Mouse (Mus musculus): Measurements from ENCODE around the gene Mmadhc.
A peak's percentile ranks its signal among the peaks of the same experiment; 100 is the strongest.

Mmadhc gene

DNA sequence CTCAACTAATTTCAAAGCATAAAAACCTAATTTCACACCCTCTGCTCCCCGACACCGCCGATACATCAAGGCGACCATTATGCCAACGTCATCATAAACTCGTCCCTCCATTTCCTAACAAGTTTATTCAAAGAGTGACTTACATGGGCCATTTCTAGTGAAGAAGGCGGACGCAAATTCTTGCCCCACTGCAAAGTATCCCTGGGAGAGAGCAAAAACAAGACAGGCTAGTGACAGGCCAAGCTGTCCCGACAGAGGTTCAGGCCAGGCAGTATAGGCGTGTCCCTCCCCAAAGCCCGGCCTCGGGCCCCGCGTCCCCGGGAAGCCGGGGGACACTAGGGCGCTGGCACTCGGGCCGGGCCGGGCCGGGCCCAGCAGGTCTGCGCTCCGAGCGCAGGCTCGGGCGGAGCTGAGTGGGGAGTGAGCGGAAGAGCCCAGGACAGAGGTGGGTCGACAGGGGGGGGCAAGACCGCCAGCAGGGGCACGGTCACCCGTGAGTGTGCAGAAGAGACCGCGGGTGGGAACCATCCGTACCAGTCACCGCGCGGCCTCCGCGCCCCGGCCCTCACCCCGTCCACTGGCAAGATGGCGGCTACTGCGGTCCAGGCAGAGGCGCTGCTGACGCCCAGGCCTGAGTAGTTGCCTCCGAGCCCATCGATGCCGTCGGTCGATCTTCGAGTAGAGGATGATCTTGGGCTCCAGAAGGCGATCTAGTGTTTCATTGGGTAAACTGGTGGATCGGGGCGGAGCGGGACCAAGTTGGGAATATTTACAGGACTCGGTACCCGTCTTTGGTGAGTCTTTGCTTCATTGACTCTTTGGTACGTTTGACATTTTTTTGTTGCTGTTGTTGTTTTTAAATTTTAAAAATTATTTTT lies at the start of gene Mmadhc:
TSS of gene Mmadhc (minus strand) at position 693 of the 878 bp plus-strand sequence.
- peak; percentile 95 for DNase-seq (ENCODE audit: low spot score)

- no peak for DNase-seq (ENCODE audit: low spot score)
These were observed 47.0 kb upstream of the Mmadhc start for GRCm38 (mm10) chr2:50343598-50343997.

GRCm38 (mm10) chr2:50339061-50339460 lies 42.5 kb upstream of the Mmadhc start:
- no peak for DNase-seq (ENCODE audit: low spot score)

GRCm38 (mm10) chr2:50337596-50337995 lies 41.0 kb upstream of the Mmadhc start:
- DNase-seq (ENCODE audit: low spot score): no peak

- DNase-seq (ENCODE audit: low spot score): no peak
These were observed 35.2 kb upstream of the Mmadhc start for GRCm38 (mm10) chr2:50331716-50332270.

- no peak for DNase-seq (ENCODE audit: low spot score)
These were observed 31.6 kb upstream of the Mmadhc start for GRCm38 (mm10) chr2:50328181-50328580.

DNA sequence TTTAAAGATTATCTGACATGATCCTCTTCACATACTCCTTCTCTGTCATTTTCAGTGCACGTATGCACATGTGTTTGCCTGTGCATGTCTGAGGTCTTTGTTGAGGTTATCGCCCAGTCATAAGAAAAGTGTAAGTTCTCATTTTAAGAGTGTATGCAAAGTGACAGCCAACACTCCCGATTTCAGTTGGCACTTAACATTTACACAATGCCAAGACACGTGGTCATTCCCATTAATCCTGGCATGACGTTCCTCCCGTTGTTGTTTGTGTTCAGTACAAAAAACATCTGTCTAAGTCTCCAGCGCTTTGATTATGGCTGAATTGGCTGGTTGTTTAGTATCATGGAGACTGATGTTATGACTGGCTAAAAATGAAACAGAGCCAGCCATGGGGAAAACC lies 28.2 kb upstream of the Mmadhc start:
- peak; percentile 8 for DNase-seq (ENCODE audit: low spot score)

- DNase-seq (ENCODE audit: low spot score): peak; percentile 44
These were observed 10.2 kb upstream of the Mmadhc start for GRCm38 (mm10) chr2:50306663-50307320.

- DNase-seq (ENCODE audit: low spot score): no peak
These were observed 8.4 kb upstream of the Mmadhc start for GRCm38 (mm10) chr2:50304824-50305577.

GRCm38 (mm10) chr2:50296987-50297350 lies 368 bp upstream of the Mmadhc start:
- no peak for DNase-seq (ENCODE audit: low spot score)

- DNase-seq (ENCODE audit: low spot score): no peak
These were observed 1.0 kb downstream of the Mmadhc start for GRCm38 (mm10) chr2:50295562-50295961.

DNA sequence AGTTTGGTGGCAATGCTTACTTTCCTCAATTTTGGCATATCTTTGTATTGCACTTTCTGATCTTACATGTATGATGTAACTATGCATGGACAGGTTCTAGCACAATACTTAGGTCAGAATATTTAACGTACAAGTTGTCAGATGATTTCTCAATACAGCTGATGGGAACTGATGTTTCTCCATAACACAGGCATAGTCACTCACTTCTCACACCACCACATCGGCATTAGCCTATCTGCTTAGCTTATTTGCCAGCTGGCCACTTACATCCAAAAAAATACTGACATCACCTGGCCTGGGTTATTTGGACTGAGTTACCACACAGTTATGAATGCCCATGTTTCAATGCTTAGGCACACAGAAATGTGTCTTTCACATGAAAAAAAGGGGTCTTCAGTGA lies 2.5 kb downstream of the Mmadhc start:
- no peak for DNase-seq (ENCODE audit: low spot score)

DNA sequence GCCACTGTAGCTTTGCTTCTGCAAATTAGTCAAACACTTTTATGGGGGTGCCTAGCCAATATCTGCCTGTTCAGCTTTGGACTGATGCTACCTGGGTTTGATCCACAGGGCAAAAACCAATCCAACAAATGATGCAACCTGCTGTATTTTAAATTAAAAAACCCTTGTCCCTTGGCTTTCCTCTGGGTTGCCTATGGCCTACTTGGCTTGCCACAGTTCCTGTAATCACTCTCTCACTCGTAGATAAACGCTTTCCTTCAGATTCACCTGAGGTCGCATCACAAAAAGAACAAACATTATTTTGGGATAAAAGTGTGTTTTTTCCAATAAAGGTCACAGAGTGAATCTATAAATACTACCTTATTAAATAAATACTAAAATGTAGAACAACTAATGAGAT lies 3.0 kb downstream of the Mmadhc start:
- DNase-seq (ENCODE audit: low spot score): no peak

DNA sequence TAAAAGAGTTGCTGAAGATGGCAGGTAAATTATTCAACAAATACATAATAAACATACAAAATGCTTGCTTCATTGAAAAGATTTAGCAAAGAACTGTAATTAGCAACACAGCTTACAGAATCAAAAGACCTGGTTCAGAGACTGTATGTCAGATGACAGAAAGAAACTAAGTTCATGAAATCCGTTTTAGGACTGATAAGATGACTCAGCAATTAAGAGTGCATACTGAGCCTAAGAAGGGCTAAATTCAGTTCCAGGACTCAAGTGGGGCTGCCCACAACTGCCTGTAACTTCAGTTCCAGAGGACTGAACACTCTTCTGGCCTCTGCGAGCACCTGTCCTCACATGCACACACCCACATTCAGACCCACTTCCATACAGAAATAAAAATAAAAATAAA lies 4.7 kb downstream of the Mmadhc start:
- DNase-seq (ENCODE audit: low spot score): no peak

- no peak for DNase-seq (ENCODE audit: low spot score)
These were observed 5.8 kb downstream of the Mmadhc start for GRCm38 (mm10) chr2:50290754-50291153.

DNA sequence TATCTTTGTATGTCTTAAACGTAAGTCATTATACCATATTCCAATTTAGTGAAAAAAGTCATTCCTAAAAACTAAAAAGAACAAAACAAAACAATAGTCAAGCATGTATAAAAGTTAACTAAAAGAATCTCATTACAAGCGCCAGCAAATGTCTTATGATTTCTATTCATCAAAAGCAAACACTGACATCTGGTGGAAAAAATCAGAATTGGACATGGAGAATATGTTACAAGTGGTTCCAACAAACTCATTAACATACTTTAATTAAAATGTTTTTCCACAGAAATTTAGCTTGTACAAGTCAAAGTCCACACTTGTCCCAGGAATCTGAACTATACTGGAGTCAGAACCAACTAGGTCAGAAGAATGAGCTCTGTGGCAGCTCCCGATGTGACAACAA lies 11.8 kb downstream of the Mmadhc start:
- peak; percentile 7 for DNase-seq (ENCODE audit: low spot score)

GRCm38 (mm10) chr2:50284040-50284439 lies 12.6 kb downstream of the Mmadhc start:
- peak; percentile 5 for DNase-seq (ENCODE audit: low spot score)

DNA sequence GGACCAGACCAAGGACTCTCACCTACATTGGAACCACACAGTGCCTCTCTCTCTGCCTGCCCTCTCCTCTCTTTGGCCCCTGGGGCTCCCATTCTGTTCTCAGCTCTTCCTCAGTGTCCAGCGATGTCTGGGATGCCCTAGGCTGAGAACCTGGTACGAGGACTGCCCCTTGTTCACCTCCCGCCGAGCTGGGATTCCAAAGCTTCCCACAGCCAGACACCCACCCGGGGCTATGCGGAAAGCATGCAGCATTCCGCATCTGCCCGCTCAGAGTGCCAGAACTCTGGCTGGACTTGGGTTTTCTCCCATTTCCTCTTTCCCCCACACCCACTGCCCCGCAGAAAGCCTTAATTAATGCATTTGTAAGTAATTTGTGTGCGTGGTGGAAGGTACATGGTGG lies 19.9 kb downstream of the Mmadhc start:
- DNase-seq (ENCODE audit: low spot score): no peak

- DNase-seq (ENCODE audit: low spot score): no peak
These were observed 23.2 kb downstream of the Mmadhc start for GRCm38 (mm10) chr2:50273415-50273814.

GRCm38 (mm10) chr2:50272165-50272564 lies 24.4 kb downstream of the Mmadhc start:
- DNase-seq (ENCODE audit: low spot score): peak; percentile 13

GRCm38 (mm10) chr2:50268514-50268913 lies 28.1 kb downstream of the Mmadhc start:
- DNase-seq (ENCODE audit: low spot score): no peak

DNA sequence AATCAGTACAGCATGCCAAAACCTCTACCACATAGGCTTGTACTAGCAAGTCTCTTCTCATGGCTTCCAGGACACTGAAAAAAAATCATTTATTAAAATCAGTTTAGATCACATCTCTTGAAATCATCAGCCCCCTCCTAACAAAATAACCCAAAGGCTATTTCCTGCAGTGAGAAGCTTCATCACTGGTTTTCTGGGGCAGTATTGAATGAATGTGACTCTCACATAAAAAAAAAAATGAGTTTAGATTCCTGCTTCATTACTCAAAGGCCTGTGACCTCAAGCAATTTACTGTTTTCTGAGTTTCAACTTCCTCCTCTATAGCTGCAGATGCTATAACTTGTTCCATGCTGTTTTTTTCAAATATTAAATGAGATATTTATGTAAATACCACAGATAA lies 29.6 kb downstream of the Mmadhc start:
- no peak for DNase-seq (ENCODE audit: low spot score)

All from lung, postnatal 25 days (tissue).